Mouse (Mus musculus) 3134 (cell line): ENCODE data around the gene Olfr691.
"Not testable (repeated sequence)": the region's sequence is repeated elsewhere in the genome, so short reads cannot be mapped to it uniquely, and the experiment has no call there.

ENCODE experiments used
- DNase-seq: peaks from one replicate; pipeline ENCODE4 v3.0.0-alpha.2; 2011; ENCODE audit warnings: low spot score; ENCODE audit not compliant: insufficient read length; ENCODE audit errors: extremely low read depth

The Olfr691 gene

GRCm38 (mm10) chr7:105342170-105342569 lies at the start of gene Olfr691:
TSS of gene Olfr691 (minus strand) at chr7:105342270.
- DNase-seq, result no peak

- DNase-seq, result no peak
These were observed 48.2 kb upstream of the Olfr691 start for GRCm38 (mm10) chr7:105390236-105390635.

- DNase-seq, result no peak
These were observed 45.6 kb upstream of the Olfr691 start for GRCm38 (mm10) chr7:105387696-105388095.

DNA sequence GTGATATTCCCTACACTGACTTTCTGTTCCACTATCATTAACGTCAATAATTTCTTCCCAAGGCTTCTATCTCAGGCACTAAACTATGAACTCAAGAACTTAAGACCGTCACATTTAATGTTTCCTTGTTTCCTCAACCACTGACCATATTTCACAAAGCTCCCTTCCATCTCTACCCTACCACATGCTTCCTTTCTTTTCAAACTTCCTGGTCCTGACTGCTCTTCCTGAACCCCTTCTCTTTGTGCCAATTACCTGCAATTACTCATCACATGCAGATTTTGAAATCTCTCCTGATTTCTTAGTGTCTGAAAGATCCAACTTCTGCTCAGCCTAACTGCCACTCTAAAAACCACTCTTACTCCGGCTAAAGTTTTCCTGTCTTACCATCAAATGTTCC lies 38.3 kb upstream of the Olfr691 start:
- DNase-seq, result no peak

DNA sequence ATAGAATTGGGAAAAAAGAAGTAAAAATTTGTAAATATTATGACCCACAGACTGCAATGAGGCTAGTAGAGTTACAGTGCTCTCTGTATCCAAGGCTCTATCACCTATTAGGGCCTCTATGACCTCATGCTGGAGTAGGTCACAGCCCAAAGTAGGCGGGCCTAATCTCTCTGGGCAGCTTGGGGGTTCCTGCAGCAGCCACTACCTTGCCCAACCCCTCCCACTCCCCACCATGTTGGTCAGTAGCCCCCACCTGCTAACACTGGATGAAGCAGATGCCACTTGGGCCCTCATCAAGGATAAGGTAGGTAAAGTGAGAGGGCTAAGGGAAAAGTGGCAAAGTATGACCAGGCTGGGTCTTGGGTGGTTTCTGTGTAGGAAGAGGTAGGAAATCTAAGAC lies 32.8 kb upstream of the Olfr691 start, which contains the start of gene Gm5901:
Gm5901 (plus strand) TSS at position 173 of the 400 bp plus-strand sequence.
- no peak for DNase-seq

DNA sequence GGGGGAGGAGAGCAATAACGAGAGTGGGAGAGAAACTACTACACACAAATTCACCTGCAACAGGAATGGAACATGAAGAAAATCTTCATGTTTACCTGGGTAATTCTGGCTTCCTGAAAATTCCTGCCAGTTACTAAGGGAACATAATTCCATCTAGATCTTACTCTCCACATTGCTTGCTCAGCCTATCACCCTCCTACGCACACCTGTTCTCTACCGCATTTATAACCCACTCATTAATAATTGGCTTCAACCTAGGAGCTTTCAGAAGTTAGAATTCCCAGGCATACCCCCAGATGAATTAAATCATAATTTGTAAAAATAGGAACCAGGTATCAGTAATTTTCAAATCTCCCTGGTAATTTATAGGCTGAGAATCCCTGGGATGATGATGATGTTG lies 31.9 kb upstream of the Olfr691 start:
- no peak for DNase-seq

GRCm38 (mm10) chr7:105373509-105373908 lies 31.4 kb upstream of the Olfr691 start:
- DNase-seq, result no peak

GRCm38 (mm10) chr7:105372912-105373311 lies 30.8 kb upstream of the Olfr691 start:
- DNase-seq, result no peak

GRCm38 (mm10) chr7:105368521-105368920 lies 26.5 kb upstream of the Olfr691 start:
- DNase-seq, result no peak

GRCm38 (mm10) chr7:105367930-105368329 lies 25.9 kb upstream of the Olfr691 start, which contains the start of gene Olfr692:
TSS of gene Olfr692 (plus strand) at chr7:105368230.
- DNase-seq, result no peak

- DNase-seq, result no peak
These were observed 25.2 kb upstream of the Olfr691 start for GRCm38 (mm10) chr7:105367268-105367667.

DNA sequence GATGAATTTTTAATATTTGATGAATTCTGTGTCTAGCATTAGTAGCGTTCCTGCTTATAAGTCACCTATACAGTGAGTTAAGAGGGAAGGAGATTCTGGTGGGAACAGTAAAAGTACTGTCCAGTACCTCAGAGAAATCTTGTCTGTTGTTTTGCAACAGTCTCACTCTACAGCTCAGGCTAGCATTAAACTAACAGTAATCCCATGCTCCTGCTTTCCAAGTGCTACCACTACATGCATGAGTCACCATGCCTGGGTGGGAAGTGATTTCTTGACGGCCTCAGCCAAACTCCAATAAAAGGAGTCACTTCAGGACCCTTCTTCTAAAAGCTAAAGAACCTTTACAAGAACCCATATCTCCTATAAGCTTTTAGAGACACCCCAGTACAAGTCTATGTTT lies 19.6 kb upstream of the Olfr691 start:
- no peak for DNase-seq

DNA sequence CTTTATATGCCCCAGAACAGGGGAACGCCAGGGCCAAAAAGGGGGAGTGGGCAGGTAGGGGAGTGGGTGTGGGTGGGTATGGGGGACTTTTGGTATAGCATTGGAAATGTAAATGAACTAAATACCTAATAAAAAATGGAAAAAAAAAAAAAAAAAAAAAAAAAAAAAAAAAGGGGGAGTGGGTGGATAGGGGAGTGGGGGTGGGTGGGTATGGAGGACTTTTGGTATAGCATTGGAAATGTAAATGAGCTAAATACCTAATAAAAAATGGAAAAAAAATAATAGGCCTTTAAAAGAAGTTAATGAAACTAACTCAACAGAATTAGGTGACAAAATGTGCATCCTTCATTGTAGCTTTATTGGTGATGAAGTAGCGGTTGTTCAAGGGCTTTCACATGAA lies 14.4 kb upstream of the Olfr691 start:
- not testable (repeated sequence) for DNase-seq

DNA sequence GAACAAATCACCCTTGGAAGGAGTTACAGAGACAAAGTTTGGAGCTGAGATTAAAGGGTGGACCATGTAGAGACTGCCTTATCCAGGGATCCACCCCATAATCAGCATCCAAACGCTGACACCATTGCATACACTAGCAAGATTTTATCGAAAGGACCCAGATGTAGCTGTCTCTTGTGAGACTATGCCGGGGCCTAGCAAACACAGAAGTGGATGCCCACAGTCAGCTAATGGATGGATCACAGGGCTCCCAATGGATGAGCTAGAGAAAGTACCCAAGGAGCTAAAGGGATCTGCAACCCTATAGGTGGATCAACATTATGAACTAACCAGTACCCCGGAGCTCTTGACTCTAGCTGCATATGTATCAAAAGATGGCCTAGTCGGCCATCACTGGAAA lies 14.0 kb upstream of the Olfr691 start:
- DNase-seq, result not testable (repeated sequence)

DNA sequence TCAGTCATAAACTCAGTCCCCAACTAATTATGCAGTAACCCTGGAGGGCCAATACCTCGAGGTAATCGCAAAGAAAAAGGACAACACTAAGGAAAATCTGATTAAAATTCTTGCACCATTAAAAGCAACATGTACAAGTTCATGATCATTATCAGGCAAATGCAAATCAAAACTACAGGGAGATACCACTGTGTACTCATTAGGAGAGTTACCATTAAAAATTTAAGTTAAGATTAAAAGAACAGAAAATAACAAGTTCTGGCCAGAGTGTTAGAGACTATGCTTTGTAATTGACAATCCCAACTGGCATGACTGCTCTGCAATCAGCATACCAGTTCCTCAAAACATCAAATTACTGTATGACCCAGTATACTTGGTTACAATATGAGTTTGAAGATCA lies 682 bp upstream of the Olfr691 start:
- DNase-seq, result no peak

- DNase-seq, result no peak
These were observed 8.1 kb downstream of the Olfr691 start, which contains the start of gene Olfr690 for GRCm38 (mm10) chr7:105334004-105334403. TSS of gene Olfr690 (minus strand) at chr7:105334104.

DNA sequence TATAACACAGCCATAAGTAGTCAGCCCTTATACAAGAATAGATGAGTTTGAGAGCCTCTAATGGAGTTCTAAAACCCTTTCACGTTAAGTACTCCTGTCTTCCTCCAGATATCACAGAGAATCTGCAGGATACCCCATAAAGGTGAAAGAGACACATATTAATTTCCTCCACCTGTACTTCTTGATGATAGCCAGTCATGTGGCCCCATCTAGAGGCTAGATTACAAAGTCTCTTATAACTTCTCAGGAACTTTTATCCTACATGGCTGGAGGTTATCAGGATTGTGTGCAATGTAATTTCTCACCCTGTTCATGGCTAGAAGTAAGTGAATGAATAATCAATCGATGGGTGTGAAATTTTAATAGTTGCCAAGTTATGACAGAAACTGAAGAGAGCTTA lies 16.8 kb downstream of the Olfr691 start:
- no peak for DNase-seq

GRCm38 (mm10) chr7:105310865-105311264 lies 31.2 kb downstream of the Olfr691 start, which contains the start of gene Olfr689:
TSS of gene Olfr689 (plus strand) at chr7:105311165.
- no peak for DNase-seq

DNA sequence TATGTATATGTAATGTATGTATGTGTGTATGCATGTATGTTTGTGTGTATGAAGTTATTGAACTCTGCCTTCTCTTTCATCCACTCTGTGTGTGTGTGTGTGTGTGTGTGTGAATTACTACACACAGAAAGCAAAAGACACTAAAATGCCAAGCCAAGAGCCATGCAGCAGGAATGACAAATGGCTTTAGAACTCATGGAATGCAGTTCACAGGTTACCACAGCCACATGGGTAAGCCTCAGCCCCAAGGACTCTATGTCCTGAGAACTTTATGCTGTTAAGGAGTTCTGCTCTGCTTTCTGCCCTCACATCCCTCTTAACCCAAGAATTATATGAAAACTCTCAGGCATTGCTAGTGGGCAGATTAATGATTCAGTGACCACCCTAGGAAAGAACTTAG lies 52.0 kb downstream of the Olfr691 start:
- peak; percentile 67 for DNase-seq

DNA sequence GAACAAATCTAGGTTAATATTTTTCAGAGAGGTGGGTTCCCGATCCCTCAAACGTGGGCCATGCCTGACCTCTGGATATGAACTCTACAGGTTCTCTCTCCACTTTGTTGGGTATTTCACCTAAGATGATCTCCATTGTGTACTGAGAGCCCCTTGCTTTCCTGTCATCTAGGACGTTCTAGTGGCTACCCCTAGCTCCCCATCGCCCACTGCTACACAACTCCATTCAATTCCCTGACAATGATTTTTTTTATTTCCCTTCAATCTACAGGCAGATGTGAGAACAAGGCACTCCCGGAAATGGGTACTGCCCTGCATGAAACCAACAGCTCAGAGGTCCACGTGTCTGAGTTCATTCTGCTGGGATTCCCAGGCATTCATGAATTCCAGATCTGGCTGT lies 54.3 kb downstream of the Olfr691 start, which contains the start of gene Olfr688:
Olfr688 (plus strand) TSS at position 301 of the 400 bp plus-strand sequence.
- no peak for DNase-seq
